Mouse (Mus musculus) forelimb bud, embryonic 11.5 days (tissue): ENCODE data around the gene 4930564D02Rik.

Experiments
- DNase-seq: peaks from one replicate; pipeline ENCODE4 v3.0.0-alpha.2; 2012; ENCODE audit warnings: low read depth, low spot score

The 4930564D02Rik gene

DNA sequence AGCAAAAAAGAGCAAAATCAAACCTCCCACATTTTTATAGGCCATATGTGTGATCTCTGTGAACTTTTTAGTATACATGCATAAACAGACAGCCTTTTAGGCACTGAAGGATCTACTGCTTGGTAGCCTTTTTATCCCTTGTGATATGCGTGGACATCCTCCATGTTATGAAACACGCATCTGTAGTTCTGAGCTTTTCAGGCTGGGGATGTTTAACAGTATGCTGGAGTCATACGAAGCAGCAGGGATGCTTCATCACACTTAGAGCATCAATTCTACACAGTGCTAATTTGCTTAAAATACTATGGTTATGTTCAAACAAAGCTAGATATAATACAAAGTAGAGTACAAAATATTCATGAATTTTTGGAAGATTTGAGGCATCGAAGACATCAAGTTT is 39.2 kb downstream of the 4930564D02Rik start:
- DNase-seq = no peak

DNA sequence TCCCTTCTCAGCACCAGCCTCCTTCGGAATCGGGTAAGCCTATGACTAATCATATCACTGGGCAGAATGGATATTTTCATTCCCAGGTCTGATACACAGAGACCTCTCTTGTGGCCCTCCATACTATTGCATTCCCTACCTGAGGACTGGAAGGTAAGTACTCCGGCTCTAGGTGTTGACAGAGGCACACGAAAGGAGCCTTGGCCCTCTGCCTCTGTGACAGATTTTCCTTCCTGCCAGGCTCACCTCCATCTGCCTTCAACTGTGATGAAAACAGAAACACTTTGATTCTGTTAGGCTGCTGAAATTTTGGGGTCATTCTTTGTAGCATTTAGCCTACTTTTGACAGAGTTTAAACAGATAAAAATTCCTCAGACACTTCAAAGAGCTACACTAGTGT is 47.2 kb downstream of the 4930564D02Rik start:
- no peak for DNase-seq

DNA sequence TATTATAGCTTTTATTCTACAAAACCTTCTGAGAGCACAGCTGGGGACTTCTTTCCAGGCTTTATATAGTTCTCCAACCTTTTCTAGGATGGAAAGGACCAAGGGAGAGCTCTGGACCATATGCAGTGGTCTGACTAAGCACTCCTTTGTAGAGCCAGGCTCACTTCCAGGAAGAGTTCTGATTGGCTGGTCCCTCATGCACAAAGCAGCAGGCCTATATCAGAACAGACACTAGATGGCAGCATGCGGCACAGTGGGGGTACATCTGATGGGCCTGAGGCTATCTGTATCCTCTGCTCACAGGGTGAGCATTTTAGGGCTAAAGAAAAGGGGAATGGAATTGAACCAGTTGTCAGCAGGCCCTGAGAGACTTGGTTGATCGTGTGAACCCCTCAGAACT is 47.6 kb downstream of the 4930564D02Rik start:
- DNase-seq = peak; percentile 64

DNA sequence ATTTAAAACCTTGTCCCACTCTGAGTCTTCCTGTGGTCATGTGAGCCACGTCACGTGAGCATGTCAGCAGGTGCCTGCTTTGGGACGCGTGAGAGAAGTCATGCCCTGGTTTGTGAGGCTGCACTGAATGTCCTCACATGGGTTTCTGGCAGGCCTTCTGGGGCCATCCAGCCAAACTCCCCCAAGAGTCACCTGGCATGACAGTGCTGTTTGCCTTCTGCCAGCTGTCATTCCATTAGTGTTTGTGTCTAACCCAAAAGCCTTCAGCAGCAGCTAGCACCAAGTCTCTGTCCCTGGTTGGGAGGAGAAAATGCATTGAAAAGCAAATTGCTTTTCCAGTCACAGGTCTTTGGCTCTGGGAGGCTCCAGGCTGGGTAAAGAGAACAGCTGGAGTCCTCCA is 50.0 kb downstream of the 4930564D02Rik start:
- DNase-seq = no peak

DNA sequence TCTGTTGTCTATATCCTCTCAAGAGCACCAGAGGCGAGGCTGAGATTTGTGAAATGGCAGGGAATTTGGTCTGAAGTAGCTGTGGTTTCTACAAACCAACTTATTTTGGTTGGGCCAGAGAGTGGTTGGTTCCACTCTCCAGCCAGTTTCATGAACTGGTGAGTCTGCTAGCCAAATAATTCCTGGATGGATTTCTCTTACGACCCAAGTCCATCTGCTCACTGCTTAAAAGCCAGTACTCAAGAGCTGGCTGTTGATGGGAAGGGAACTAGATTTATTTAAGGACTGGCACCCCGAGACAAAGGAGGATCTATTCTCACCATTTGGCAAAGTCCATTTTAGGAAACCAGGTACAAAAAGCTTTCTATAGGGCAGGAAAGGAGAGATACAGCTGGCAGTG is 57.1 kb downstream of the 4930564D02Rik start:
- DNase-seq = no peak

DNA sequence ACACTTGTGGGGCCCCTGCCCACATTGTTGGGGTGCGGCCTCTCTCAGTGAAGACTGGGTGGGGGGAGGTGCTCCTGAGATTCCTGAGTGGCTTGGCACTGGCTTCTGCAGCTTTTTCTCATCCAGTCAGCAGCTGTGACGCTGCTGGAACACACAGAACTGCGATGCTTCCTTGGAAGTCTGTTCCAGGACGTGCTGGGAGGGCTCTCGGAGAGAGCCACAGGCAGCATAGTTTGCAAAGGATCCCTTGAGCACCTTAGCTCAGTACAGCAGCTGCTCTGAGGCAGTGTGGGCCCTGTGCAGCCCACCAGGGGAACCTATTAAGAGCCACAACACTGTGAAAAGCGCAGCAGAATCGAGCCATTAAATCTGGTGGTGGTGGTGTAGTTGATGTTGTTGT is 61.2 kb downstream of the 4930564D02Rik start:
- peak; percentile 12 for DNase-seq
